Mouse (Mus musculus): Measurements from ENCODE around the gene Adgra1. TPM values are rescaled to one million over a fixed set of nuclear protein-coding genes. Genes with fewer than 3 reads are reported as not detected.

Gene Adgra1
- under 1 TPM; 0.20 to 0.26 TPM for total RNA-seq (2021)
- long read RNA-seq, experiment 1 = 0 reads
- long read RNA-seq, experiment 2, full-length matches to known transcripts = 1 of 1 reads
- long read RNA-seq, experiment 2, partial matches to known transcripts = 0 of 1 reads
- long read RNA-seq, experiment 2, other reads (novel, unspliced or antisense) = 0 of 1 reads

DNA sequence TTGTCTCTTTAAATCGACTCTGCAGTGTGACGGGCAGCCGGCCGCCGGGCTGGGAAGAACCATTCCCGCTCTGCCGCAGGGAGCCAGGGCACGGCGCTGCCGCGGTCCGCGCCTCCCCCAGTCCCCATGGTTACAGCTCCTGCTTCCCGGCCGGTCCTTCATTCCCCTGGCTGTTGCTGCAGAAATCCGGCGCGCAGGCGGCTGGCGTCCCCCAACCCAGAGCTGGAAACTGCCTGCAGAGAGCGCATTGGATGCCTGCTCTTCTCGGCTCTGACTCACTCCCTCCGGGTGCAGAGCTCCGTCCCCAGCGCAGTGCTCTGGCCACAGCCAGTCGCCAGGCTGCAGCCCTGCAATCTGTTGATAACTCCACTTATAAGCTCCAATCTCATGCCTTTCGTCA is at the start of gene Adgra1:
Gene Adgra1, plus strand, starts transcription at position 139 of the 400 bp plus-strand sequence.
- peak; percentile 59 for DNase-seq

DNA sequence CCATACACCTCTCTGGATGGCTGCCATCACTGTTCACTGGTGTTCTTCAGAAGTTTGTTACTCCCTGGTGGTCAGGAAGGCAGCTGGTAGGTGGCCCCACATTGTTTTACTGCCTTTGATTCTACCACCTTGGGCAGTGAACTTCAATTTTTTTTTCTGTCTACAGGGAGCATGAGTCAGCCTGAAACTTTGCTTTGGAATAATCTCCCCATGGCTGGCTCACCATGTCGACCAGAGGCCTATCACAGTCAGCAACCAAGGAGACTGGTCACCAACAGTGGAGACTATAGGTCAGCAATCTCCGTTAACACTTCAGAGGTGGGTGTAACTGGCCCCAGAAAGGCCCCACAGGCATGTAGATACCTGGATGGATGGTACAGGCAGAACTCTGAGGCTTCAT is 46.6 kb upstream of the Adgra1 start:
- no peak for DNase-seq

DNA sequence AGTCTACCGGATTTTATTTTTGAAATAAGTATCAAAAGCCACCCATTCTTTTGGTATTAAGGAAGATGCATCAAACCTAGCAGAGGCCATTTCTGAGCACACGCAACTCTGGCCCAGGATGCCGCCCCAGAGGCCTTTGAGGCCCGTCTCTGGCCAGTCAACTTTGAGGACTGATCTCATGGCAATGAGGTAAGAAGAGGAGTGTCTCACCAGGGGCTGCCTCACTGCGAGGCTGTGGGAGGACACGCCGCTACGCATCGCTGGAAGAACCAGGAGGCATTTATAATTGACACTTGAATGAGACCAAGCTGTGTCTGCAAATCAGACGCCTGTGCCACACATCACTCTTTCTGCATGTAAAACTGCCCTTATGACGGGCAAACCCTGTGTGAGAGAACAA is 45.0 kb upstream of the Adgra1 start:
- DNase-seq = no peak

DNA sequence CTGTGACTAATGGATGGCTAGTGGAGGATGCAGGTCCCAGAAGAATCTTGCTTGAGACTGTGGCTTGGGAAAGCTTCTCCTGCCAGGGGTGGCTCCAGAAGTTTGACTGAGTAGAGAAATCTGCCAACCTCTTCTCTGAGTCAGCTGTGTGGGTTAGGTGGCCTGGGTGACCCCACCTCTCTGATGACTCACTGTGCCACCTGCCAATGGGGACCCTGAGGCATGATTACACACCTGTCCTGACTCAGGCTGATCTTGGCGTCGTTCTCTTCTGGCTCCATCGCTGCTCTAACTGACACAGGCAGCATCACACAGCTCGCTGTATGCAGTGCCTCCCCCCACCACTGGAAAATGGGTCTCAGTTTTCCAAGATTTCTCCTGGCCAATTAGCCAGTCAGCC is 44.3 kb upstream of the Adgra1 start:
- DNase-seq = no peak

DNA sequence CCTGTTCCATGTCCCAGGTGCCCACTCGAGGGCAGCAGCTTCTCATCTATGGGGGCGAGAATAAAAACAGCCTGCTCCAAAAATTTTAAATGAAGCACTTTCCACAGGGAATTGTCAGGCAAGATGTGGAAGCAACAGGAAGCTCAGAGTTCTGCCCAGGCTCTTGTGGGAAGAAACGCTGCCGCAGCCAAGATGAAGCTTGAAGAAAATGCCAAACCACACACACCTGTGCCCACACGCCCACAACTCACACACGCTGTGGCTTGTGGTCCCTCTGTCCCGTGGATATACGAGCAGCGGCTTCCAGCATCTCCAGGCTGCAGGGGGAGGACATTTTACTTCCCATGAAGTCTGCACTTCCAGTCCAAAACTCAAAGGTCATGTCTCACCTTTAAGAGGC is 42.4 kb upstream of the Adgra1 start:
- no peak for DNase-seq

DNA sequence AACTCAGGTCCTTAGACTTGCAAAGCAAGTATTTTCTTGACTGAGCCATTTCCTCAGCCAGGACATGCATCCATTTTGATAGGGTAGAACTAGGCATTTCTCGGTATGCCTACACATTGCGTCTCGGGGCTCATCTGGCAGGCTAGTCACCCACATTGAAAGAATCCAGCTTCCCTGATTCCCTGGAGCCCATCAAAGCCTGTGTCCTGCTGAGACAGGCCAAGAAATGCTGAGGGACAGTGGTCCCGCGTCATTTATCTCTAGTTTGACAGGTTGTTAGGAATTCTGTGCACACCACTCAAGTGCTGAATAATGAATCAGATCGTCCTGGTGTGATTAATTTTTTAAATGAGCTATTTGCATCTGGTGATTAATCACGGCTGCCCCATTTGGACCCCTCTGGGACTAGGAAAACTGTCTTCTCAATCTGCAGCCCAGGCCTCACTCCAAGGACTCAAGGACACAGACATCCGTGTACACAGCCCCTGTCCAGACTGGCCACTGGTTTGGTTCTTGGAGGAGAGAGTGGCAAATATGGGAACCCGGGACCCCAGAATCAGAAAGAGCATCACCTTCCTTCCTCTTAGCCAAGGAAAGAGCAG is 38.9 kb upstream of the Adgra1 start:
- DNase-seq = no peak

DNA sequence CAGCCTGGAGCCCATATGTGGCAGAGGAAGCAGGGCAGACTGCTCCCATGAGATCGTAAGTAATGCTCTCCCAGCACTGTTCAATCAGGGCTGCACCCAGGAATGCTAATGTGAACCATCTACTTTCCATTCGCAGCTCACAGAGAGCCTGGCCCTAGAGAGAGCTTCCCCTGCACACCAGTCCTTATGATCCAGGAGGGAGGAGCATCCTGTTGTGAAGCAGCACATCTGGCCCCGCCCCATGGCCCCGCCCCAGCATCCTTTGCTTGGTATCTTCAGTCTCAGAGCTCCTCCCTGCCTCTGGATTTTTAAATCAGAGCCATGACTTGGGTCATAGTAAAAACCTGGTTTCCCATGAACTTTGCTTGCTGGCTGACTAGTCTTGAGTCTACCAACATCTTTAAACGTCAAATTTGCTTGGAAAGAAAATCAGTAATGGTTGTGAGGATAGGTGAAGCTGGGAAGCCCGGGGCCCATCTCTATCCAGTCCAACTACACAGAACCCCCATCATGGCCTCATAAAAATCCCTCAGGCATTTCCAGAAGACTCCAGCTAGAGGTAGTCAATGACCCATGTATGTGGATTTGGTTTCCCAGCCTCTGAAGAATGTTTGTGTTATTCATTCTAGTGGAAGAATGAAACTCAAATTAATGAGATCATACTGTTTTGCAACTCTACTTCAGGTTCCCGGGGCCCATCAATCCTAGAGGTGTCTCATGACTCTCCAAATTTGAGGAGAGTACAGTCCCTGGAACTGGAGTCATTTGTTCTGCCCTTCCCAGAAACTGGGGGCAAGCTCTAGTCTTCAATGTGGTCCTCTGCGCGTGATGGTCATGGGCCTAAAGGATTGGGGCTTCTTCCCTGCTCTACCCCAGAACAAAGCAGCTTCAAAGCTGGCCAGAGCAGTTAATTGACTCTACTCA is 36.5 kb upstream of the Adgra1 start:
- no peak for DNase-seq

DNA sequence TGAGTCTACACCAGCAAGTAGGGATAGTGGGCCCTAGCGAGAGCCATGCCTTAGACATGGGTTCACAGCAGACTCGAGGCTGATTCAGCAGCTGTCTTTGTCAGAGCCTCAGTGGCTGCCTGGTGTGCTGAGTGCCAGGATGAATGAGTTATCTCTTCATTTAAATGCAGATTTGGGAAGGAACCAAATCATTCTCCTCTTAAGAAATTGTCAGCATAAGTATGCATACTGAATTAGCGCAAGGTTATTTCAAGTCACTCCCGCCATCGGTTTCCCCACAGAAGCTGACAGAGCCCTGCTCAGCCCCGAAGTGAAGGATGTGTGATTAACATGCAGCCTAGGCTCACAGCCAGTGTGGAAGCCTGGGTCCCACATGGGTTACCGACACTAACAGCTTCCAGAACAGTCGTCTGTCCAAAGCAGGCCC is 27.8 kb upstream of the Adgra1 start:
- no peak for DNase-seq

DNA sequence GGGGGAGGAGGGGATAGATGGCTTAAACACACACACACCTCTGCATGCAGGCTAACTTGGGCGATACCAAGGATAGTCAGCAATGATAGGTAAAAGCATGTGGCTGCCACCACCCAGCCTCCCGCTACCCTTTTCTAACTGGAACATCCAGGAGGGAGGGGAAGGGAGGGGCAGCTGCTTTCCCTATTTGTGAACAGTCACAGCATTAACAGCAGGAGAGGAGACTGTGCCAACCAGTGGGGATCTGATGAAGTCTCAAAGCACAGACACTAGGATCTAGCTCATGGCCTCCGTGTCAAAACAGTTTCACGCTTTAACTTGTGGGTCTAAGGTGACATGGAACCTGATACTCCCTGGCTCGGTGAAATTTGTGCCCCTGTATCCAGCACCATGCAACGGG is 23.9 kb upstream of the Adgra1 start:
- DNase-seq = no peak

DNA sequence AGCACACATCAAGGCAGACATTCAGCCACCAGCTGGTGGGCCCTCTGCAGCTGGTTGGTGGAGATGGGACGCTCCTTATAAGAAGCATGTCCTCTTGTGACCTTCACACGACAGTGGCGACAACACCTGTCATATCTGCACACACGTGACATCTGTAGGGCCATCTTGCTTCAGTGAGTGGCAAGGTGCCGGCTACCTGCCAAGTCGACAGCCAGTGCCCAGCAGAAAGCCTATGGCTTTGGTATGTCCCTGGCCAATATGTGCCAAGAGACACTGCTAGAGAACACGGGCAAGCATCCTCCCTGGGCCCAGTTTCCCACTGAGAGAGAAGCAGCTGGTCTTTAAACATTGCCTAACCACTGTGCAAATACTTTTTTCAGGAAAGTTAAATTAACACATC is 22.3 kb upstream of the Adgra1 start:
- DNase-seq = no peak

DNA sequence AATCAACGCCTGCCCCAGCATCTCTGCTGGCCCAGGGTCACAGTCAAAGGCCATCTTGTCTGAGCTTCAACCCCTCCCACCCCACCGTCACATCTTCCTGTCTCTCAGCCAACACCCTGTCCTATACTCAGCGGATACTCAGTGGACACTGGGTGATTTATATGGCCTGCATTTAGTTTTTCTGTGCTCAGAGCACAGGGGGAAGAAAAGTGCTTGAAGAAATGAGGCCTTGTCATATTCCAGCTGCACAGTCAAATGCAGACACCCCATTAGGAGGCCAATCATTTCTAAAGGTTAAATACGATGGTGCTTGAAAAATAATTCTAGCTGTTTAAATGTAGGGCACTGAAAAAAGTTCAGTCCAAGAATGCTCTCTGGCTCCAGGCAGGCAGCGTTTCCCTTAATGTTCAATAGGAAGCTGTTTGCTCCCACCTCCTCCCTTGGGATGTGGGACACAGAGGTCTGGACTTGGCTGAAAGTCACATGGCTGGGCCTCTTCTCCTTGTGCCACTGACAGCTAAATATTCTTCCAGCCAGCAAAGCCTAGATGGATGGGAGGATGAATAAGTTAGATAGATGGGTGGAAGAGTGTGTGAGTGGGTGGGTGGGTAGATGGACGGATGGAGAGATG is 20.3 kb upstream of the Adgra1 start:
- no peak for DNase-seq

DNA sequence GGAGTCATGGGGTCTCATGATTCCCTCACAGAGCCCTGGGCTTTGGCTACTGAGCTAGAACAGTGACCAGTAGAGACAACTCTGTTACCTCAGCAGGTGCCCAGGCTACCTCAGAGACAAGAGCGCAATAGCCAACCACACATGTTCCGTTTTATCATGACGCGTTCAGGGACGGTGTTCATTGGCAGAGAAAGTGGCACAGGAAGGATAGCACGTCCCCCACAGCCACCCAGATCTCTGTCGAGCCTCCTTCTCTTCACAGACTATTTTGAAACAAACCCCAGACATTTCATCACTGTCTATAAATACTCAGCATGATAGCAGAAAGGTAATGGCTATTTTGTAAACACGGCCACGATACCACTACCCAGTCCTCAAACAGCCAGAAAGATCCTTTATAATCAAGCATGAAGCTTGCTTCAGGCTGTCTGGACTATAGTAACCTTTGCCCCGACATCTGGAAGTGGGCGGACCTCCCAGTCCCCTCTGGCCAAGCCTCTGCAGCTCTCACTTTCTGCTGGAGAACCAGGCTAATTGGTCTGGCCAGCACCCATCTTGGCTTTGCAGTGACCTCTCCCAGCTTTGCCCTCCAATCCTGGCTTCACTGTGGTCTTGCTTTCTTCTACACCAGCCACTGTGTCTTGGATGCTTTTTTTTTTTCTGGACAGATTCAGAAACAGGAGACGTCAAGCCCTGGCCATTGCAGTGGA is 11.5 kb upstream of the Adgra1 start:
- no peak for DNase-seq

DNA sequence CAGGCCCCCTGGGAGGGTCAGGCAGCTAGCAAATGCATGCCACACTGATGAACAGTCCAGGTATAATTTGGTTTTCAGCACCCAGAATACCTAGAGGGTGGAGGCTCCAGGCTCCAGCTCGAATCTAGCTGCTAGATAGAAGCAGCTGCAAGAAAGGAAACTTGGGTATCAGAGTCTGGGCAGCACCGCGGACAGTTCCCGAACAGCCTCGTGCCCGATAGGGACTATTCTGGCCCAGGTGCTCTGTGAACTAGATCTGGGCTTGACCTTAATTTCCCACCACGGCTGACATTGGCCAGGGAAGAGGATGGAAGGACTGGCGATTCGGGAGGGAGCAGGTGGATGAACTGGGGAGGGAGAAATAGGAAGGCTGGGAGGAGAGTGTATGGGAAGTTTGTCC is 6.3 kb upstream of the Adgra1 start:
- DNase-seq = no peak

DNA sequence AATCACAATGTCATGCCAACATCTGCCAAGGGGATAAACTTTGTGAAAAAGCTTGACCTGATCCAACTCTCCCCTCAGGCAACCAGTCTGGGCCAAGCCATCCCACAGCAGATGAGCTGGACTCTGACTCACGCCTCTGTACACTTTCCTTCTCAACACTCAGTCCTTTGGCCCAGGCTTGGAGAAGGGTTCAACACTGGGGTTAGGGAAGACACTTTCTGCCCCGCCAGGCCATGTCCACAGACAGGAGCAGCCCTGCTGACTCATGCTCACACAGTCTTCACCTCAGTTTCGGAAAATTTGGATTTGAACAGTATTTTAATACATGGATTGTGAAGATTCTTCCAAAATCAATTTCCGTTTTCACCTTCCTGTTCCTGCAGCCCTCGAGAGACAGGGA is 442 bp upstream of the Adgra1 start:
- no peak for DNase-seq

DNA sequence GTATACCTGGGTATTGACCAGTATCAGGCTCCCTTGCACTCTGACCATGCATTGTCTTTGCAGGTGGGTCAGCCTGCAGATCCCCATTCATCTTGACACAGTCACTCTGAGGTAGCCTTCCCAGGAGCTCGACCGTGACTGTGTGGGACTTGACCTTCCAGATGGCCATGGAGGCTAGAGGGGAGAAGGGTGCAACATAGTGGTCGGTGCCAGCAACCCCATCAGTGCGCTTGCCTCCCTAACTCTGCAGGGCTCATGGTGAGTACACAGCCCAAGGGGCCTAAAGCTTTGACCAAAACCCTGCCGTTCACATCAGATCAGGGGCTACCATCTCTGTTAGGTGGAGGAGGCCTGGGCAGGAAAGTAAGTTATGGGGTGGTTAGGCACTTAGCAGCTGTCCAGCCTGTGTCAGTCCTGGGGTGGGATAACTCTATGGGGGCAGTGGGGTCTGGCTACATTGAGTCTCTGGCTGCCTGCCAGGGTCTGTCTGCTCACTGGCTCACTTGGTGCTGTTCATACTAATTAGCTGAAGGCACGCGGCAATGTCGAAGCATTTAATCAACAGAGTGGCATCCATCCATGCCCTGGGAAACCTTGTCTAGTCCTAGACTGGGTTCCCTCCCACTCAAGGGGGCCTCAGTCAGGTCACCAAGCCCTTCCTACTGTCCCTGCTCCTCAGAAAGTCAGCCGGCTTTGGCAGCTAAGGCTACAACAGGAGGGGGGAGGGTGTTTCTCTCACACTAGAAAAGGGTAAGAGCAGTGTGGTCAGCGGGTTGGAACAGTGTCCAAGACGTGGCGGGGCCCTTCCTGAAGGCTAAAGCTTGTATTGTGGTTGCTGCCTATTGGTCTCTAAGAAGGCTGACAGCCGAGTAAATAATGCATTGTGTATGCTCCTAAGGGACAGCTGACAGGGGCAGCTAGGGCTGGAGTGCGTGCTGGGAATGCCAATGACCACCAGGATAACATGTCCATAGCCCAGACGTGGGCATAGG is 1.5 kb downstream of the Adgra1 start:
- DNase-seq = no peak

DNA sequence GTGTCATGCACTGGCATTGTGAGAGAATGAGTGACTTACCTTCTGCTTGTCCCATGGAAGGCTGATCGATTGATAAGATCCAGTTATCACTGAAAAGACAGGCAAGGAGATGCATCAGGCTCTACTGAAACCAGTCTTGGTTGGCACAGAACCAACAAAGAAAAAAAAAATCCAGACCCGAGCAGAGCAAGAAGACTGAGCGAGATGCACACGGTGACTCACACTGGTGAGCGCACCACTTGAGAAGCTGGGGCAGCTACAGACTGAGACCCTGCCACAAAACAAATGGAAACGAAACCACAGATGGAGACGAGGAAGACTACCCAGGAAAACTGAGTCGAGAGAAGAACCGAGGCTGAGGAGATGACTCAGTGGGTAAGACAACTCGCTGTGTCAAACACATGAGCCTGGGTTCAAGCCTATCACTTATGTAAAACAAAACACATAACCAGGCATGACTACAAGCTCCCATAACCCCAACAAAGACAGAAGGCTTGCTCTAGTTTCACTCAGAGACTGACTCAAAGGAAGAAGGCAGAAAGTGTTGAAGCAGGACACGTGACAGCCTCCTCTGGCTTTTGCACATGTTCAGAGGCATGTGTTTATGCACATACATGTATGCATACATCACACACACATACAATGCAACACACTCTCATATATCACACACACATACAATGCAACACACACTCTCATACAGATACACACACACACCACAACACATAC is 6.6 kb downstream of the Adgra1 start:
- no peak for DNase-seq

DNA sequence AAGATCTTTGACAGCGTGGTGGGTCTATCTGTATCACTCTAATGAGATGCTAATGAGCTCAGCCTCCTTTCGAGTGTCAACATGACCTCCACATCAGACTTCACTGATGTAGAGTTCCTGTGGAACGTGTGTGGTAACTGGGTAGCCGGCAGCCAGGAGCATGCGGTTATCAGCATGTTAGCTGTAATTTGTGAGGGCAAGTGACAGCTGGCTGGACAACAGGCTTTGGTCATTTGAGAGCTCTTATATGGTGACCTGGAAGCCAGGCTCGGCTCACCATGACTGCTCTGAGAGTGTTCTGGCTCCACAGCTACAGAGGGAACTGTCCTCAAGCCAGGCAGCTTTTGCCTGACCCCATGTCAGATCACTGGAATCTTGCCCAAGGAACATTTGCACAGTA is 8.4 kb downstream of the Adgra1 start:
- no peak for DNase-seq

DNA sequence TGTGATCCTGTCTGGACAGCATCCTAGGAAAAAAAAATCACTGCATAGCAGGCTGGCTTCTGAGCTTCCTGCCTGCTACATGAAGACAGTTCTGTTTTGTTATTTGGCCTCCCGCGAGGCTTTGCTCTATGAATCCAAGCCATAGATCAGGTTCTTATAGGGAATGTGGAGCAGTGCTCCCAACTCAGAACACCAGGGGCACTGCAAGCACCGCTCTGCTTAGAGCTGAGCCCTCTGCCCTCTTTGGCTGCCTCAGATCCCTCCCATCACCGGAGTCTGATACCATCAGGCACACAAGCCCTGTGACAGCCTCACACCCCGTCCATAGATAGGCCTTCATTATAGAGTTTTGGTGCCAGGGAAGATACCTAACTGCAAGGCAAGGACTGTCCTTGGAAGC is 9.2 kb downstream of the Adgra1 start:
- no peak for DNase-seq

DNA sequence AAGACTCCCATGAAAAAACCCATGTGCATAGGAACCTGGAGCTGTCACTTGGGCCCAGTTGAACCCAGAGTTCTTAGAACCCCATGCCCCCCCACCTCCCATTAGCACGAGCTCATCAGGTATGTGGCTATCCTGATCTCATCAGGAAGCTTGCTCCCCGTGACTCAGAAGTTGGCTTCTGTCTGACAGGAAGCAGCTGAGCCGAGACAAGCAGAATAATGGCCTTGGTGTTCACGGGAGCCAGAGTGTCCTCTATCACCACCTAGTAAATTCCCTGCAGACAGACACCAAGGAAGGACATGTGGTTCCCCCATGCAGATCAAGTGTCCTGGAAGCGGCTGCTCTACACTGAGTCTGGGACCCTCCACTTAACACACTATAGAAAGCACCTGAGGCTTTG is 9.8 kb downstream of the Adgra1 start:
- DNase-seq = no peak

DNA sequence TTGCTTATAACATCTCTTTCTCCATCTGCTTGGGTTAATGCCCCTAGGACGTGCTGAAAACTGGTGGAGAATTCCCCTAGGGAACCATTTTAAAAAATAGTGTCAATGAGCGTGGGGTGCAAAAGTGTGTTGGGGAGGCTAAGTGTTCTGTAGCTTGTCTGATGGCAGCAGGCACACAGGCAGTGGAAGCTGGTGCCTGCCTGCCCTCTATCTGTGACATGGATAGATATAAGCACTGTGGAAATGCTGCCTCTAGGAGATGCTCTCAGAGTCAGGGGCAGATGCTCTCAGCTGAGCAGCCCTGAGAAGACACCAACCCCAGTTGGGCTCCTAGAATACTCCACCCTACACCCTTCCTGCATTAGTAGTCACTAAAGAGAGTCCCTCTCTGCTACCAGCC is 11.1 kb downstream of the Adgra1 start:
- no peak for DNase-seq

Measured in gastrocnemius, postnatal 10 days (tissue).